Mouse (Mus musculus) midbrain, postnatal 0 days (tissue): Measurements from ENCODE around the gene Gm128. TPM values are rescaled to one million over a fixed set of nuclear protein-coding genes. Genes with fewer than 3 reads are reported as not detected.
A peak's percentile ranks its signal among the peaks of the same experiment; 100 is the strongest.

Experiments used
- ATAC-seq: fragments of 200-750 bp; cut with Nextera tagmentation; 2 replicates; pipeline ENCODE4 v1.8.0; 2017; ENCODE audit warnings: moderate number of reproducible peaks, mild to moderate bottlenecking, moderate TSS enrichment, moderate library complexity; ENCODE audit not compliant: low FRiP score
- DNase-seq: peaks from one replicate; pipeline ENCODE4 v3.0.0-alpha.2; 2015; ENCODE audit warnings: low spot score
- H3K27ac ChIP-seq: fragments of 300-500 bp; sonication (generic); 2 replicates; pipeline ENCODE4 v1.5.1; 2014; ENCODE audit warnings: low read depth, mild to moderate bottlenecking, low read length, mixed read lengths
- H3K27me3 ChIP-seq: fragments of 300-500 bp; sonication (generic); 2 replicates; pipeline ENCODE4 v1.6.1; 2014; ENCODE audit warnings: low read length, control low read depth, mixed read lengths; ENCODE audit not compliant: insufficient read depth
- H3K36me3 ChIP-seq: fragments of 300-500 bp; sonication (generic); 2 replicates; pipeline ENCODE4 v1.6.1; 2014; ENCODE audit warnings: low read length, control low read depth, mixed read lengths; ENCODE audit not compliant: insufficient read depth
- H3K4me1 ChIP-seq: fragments of 300-500 bp; sonication (generic); 2 replicates; pipeline ENCODE4 v1.6.1; 2014; ENCODE audit warnings: mild to moderate bottlenecking, control low read depth, antibody characterized with exemption, low read length, mixed read lengths; ENCODE audit not compliant: insufficient read depth
- H3K4me2 ChIP-seq: fragments of 300-500 bp; sonication (generic); 2 replicates; pipeline ENCODE4 v1.6.1; 2014; ENCODE audit warnings: low read depth, mild to moderate bottlenecking, low read length, mixed read lengths; ENCODE audit not compliant: poor library complexity, severe bottlenecking
- H3K4me3 ChIP-seq: fragments of 300-500 bp; sonication (generic); 2 replicates; pipeline ENCODE4 v1.5.1; 2014; ENCODE audit warnings: low read depth, mild to moderate bottlenecking, low read length, moderate library complexity
- H3K9ac ChIP-seq: fragments of 300-500 bp; sonication (generic); replicated peaks from 2 replicates; pipeline ENCODE4 v1.6.1; 2014; ENCODE audit warnings: mild to moderate bottlenecking, low read length, moderate library complexity, mixed read lengths; ENCODE audit not compliant: poor library complexity, severe bottlenecking
- H3K9me3 ChIP-seq: fragments of 300-500 bp; sonication (generic); 2 replicates; pipeline ENCODE4 v1.6.1; 2016; ENCODE audit warnings: low read length, control low read depth
- CTCF ChIP-seq: IDR thresholded peaks from 2 replicates; pipeline ENCODE4 v1.5.1; 2016; ENCODE audit warnings: antibody characterized with exemption, mild to moderate bottlenecking
- WGBS: fragments of 180-500 bp; shearing (Covaris S2); extraction: QIAGEN DNeasy Blood & Tissue Kit; methylation state at CpG from one replicate; pipeline ENCODE4 v1.1.7; 2014; 5-methylcytosine and 5-hydroxymethylcytosine counted together
- polyA plus RNA-seq: library from polyadenylated mRNA; unstranded; fragments of >200 nt; fragmentation: Nextera tagmentation; extraction: Ambion mirVana; gene quantifications from 2 replicates; pipeline ENCODE4 v1.2.1, GENCODE M21; 2015
- total RNA-seq: library from RNA; depleted of rRNA; stranded (reverse); fragments of >200 nt; gene quantifications from 2 replicates; pipeline ENCODE4 v1.2.3, GENCODE M21; 2014

Gene Gm128
- total and polyA plus RNA-seq, 2 experiments from 2014 or later = 0.19 to 0.49 TPM

DNA sequence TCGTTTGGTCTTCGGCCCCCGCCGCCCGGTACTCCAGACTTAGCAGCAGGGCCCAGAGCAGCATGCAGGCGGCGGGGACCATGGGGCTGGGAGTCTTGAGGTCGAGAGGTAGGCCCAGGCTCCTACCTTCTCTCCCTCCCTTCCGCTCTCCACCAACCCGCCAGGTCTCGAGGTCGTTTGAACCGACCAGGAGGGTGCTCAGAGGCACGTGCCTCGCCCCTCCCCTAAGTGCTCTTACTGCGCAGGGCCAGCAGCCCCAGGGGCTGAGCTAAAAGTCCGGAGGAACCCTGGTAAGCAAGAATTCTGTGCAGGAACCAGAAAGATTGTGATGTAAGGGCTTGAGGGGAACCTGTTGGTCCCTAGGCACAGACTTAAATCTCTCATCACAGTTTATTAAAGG, 498 bp downstream of the Gm128 start:
- no peaks in the 10 kb centered on the region for H3K9me3 ChIP-seq
- no peak for ATAC-seq

DNA sequence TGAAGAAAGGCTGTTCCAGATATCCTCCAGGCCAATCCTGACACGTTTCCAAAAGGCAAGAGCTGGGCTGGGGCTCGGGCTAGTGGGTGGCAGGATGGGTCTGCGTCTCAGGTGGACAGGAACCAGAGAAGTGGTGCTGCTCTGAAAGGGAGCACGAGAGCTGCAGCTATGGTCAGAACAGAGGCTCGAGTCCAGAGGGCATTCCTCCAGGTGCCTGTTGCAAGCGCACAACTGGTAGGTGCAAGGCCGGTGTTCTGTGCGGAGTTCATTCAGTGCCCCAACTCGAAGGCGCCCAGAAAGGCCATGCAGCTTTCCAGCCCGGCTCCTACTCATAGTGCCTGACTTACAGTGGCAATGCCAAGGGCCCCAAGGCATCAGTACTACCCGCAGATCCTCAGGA, 1.4 kb downstream of the Gm128 start:
- Histone ChIP-seq H3K4me3 (no peak overlapping the region), H3K27me3 (no peaks in the 10 kb centered on the region), H3K9me3 (no peaks in the 10 kb centered on the region), H3K36me3 (peaks cover 18% of the 10 kb centered on the region), H3K4me2 (no peak overlapping the region), H3K4me1 (no peaks in the 10 kb centered on the region), H3K27ac (no peak overlapping the region), H3K9ac (no peak overlapping the region)
- WGBS = 90% methylated on average over 12 of the region's 12 CpGs
- no peak for DNase-seq
- no peak for TF ChIP-seq CTCF
- ATAC-seq = no peak

More for the DNA sequence above, 498 bp downstream of the Gm128 start:
- H3K4me1 ChIP-seq = no peaks in the 10 kb centered on the region
- H3K4me2 ChIP-seq = no peak overlapping the region
- WGBS = 37% methylated on average over 16 of the region's 17 CpGs
- H3K9ac ChIP-seq = no peak overlapping the region
- no peak overlapping the region for H3K27ac ChIP-seq
- no peak for DNase-seq
- no peak overlapping the region for H3K4me3 ChIP-seq
- no peak for TF ChIP-seq CTCF
- H3K36me3 ChIP-seq = peaks cover 17% of the 10 kb centered on the region
- H3K27me3 ChIP-seq = no peaks in the 10 kb centered on the region

DNA sequence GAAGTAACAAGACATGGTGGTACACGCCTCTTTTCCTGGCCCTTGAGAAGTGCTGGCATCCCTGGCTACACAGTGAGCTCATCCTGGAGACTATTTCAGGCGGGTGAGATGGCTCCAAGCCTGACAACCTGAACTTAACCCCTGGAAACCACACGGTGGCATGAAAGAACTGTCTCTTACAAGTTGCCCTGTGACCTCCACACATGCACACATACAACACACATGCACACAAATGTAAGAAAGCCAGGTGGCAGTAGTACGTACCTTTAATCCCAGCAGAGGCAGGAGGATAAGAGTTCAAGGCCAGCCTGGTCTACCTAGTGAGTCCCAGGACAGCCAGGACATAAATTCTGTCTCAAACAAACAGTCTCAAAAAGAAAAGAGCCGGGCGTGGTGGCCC, 2.4 kb downstream of the Gm128 start:
- Histone ChIP-seq H3K27me3 (no peaks in the 10 kb centered on the region), H3K27ac (no peak overlapping the region), H3K9ac (no peak overlapping the region), H3K9me3 (no peaks in the 10 kb centered on the region), H3K4me3 (no peak overlapping the region), H3K4me1 (no peaks in the 10 kb centered on the region), H3K36me3 (peaks cover 21% of the 10 kb centered on the region), H3K4me2 (no peak overlapping the region)
- ATAC-seq (no peak), DNase-seq (no peak)
- peak; percentile 14 for TF ChIP-seq CTCF
- WGBS = 87% methylated on average over 6 of the region's 6 CpGs

DNA sequence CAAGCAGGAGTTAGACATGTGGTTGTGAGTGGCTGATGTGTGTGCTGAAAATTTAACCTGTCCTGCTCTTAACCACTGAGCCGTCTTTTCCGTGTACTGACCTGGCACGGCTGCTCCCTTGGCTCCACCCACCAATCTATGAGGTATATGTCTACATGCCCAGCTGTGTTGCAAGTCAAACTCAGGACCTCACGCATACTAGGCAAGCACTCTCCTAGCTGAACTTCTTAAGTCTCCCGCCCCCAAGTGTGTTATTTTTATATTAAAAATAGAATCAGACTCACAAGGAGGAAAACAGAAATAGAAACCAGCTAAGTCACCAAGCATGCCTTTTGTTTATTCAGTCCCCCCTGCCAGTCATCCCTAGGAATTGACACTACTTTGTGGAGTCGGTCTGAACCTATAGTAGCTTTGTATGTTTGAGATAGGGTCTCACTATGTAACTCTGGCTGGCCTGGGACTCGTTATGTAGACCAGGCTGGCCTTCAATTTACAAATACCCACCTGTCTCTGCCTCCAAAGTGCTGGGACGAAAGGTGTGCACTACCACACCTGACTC, 3.8 kb downstream of the Gm128 start:
- ATAC-seq = no peak
- no peak for TF ChIP-seq CTCF

DNA sequence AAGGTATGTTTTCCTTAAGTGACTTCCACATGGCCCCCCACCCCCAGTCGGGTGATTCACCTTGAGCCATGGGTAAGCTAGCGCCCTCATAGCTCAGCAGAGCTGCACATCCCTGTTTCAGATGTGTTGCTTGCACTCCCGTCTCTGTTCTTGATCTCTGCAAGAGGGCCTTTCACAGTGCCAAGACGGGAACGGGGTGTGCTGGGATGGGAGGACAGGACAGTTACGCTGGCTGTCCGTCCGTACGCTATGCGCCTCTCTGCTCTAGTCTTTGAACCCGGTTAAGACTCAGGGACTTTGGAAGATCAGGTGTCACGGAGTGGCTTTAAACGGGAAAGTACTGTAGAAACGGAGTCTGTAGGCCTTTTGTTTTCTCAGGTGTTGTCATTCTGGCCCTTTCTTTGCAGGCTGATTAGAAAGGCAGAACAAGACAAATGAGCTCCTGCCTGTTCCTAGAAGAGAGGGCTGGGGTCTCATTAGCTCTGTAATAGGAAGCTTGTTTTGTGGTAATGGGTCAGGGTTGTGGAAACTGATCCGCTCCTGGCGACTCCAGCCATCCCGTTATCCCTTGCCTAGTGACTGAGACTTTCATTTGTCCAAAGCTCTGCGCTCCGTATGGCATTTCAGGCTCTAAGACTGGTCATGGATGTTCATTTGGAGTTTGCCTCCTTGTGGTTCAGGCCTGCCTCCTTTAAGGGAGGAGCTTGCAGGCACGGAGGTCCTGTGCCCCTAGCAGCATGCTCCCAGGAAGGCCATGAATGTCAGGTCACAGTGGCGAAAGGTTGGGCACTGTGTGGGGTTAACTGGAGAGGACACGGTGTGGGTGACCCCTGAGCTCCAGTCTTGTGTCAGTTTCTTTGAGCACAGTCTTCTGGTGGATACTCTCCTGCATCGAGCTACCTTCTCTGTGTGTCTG, 5.8 kb downstream of the Gm128 start:
- Histone ChIP-seq H3K4me2 (no peak overlapping the region), H3K36me3 (peaks cover 43% of the 10 kb centered on the region), H3K27ac (no peak overlapping the region), H3K9me3 (no peaks in the 10 kb centered on the region), H3K27me3 (no peaks in the 10 kb centered on the region), H3K4me3 (no peak overlapping the region), H3K9ac (no peak overlapping the region), H3K4me1 (peaks cover 7% of the 10 kb centered on the region)
- no peak for TF ChIP-seq CTCF
- ATAC-seq = no peak
- WGBS = 85% methylated on average over 23 of the region's 23 CpGs
- no peak for DNase-seq

More for the DNA sequence above, 3.8 kb downstream of the Gm128 start:
- H3K4me1 ChIP-seq = no peaks in the 10 kb centered on the region
- 91% methylated on average over 8 of the region's 8 CpGs for WGBS
- H3K4me2 ChIP-seq = no peak overlapping the region
- no peak overlapping the region for H3K9ac ChIP-seq
- H3K27me3 ChIP-seq = no peaks in the 10 kb centered on the region
- no peak for DNase-seq
- H3K4me3 ChIP-seq = no peak overlapping the region
- H3K36me3 ChIP-seq = peaks cover 34% of the 10 kb centered on the region
- no peak overlapping the region for H3K27ac ChIP-seq
- no peaks in the 10 kb centered on the region for H3K9me3 ChIP-seq
